Mouse (Mus musculus) testis, adult 2 months (tissue): ENCODE data around the gene Tmem204. TPM values are rescaled to one million over a fixed set of nuclear protein-coding genes. Genes with fewer than 3 reads are reported as not detected.

Experiments
- H3K27ac ChIP-seq: fragments of 200-500 bp; 2 replicates; pipeline ENCODE4 v1.5.1; 2012; ENCODE audit warnings: low read depth, low read length; ENCODE audit not compliant: control insufficient read depth, insufficient read depth
- H3K27me3 ChIP-seq: fragments of 200-500 bp; 2 replicates; pipeline ENCODE4 v1.6.1; 2012; ENCODE audit warnings: mild to moderate bottlenecking, low read length, moderate library complexity; ENCODE audit not compliant: control insufficient read depth, insufficient read depth
- H3K36me3 ChIP-seq: fragments of 200-500 bp; 2 replicates; pipeline ENCODE4 v1.6.1; 2012; ENCODE audit warnings: mild to moderate bottlenecking, low read length; ENCODE audit not compliant: control insufficient read depth, insufficient read depth
- H3K4me1 ChIP-seq: fragments of 200-500 bp; 2 replicates; pipeline ENCODE4 v1.6.1; 2012; ENCODE audit warnings: low read length; ENCODE audit not compliant: control insufficient read depth, insufficient read depth
- H3K4me3 ChIP-seq: fragments of 200-500 bp; 2 replicates; pipeline ENCODE4 v1.5.1; 2012; ENCODE audit warnings: low read depth, mild to moderate bottlenecking, low read length, moderate library complexity, mixed read lengths; ENCODE audit not compliant: control insufficient read depth
- CTCF ChIP-seq: fragments of 200-500 bp; IDR thresholded peaks from 2 replicates; pipeline ENCODE4 v1.5.1; 2012; ENCODE audit warnings: low read depth, mild to moderate bottlenecking, inconsistent platforms, low read length, moderate library complexity; ENCODE audit not compliant: control insufficient read depth, insufficient read depth, insufficient replicate concordance
- POLR2A ChIP-seq: fragments of 200-500 bp; IDR thresholded peaks from 2 replicates; pipeline ENCODE4 v1.6.1; 2012; ENCODE audit warnings: low read depth, mild to moderate bottlenecking, inconsistent platforms, low read length, moderate library complexity; ENCODE audit not compliant: control insufficient read depth
- polyA plus RNA-seq: library from polyadenylated mRNA; depleted of rRNA; stranded (reverse); fragments of >200 nt; gene quantifications from 2 replicates; pipeline ENCODE4 v1.2.3, GENCODE M21; 2012

Tmem204 gene
- polyA plus RNA-seq, 1 experiment: 5.2 TPM

DNA sequence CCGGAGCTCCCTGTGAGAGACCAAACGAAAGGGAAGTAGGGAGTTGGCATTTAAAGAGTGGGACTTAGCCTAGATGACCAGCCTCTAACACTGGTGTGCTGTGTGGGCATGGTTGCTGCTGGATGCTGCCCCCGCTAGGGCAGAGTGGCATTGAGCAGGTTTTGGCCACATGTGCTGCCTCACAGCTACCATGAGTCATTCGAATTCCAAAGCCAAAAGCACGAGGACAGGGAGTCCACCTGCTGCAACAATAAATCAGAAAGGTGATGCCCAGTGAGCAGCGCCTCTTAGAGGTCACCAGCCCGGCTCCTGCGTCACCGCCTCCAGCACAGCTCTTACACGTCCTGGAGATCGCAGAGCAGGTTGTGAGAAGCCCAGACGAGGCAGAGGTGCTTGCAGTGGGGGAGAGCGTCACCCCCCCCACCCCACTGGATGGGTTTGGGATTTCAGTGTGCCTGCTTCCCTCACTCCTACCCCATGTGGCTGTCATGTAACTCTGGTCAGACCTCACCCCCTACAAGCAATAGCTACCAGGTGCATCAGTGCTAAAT is 1.5 kb upstream of the Tmem204 start:
- Histone ChIP-seq H3K36me3 (no peaks in the 10 kb centered on the region; the same call in 1 of the 2 replicates), H3K4me3 (no peak overlapping the region), H3K27ac (no peak overlapping the region), H3K27me3 (no peaks in the 10 kb centered on the region), H3K4me1 (peaks cover 4% of the 10 kb centered on the region; the same call in 1 of the 2 replicates)
- no peak; the same call in 1 of the 2 replicates for TF ChIP-seq CTCF

DNA sequence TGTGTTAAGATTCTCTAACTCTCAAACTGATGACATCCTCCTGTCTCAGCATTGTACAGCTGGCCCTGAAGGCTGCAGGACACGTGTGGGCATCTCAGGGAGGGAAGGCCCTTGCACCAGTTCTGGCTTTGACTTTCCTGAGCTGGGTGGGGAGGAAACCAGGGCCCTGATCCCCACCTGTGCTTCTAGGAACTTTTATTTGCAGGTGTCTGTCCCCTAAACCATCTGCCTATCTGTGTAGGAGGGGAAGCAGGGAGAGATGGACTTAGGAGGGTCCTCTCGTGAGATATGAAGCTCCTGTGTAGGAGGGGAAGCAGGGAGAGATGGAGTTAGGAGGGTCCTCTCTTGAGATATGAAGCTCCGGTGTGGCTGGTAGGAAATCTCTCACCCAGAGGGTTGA is 504 bp downstream of the Tmem204 start:
- TF ChIP-seq POLR2A: no peak
- no peak for TF ChIP-seq CTCF
- Histone ChIP-seq H3K27ac (peak overlapping the region; percentile 49; the same call in 1 of the 2 replicates), H3K4me1 (peaks cover 4% of the 10 kb centered on the region; the same call in 1 of the 2 replicates), H3K36me3 (no peaks in the 10 kb centered on the region; the same call in 1 of the 2 replicates), H3K27me3 (no peaks in the 10 kb centered on the region), H3K4me3 (no peak overlapping the region)

DNA sequence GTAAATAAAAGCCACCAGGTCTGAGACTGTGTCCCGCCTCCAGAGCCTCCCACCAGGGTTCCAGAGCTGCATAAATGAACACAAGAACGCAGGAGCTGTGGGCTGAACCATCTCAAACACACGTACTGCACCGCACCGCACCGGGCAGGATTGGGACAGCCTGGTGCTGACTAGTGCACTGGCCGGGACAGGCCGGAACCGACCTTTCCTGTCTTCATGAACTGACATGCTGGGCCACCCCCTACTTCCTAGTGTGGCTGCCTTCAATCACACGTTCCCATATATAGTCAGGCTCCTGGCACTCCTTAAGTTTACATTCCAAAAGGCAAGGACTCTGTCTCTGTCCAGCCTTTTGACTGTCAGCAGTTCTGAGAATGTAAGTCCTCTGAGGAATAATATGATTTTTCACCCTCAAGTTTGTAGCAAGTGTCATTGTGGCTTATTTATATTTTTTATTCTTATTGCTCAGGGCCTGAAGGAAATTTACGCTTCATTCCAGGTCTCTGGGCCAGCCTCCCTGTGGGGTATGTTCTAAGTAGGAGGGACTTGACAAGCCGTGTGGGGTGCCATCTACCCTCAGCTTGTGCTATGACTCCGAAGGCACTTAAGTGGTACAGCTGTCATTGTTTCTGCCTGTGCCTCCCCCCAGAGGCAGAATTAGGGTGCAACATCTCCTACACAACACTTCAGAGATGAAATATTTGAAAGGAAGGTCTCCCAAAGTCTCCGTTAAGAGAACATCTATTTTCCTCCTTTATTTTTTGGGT is 1.1 kb downstream of the Tmem204 start:
- H3K4me3 ChIP-seq: no peak overlapping the region
- no peaks in the 10 kb centered on the region; the same call in 1 of the 2 replicates for H3K36me3 ChIP-seq
- no peak overlapping the region; the same call in 1 of the 2 replicates for H3K27ac ChIP-seq
- peaks cover 4% of the 10 kb centered on the region; the same call in 1 of the 2 replicates for H3K4me1 ChIP-seq
- no peaks in the 10 kb centered on the region for H3K27me3 ChIP-seq
- TF ChIP-seq POLR2A: no peak
- TF ChIP-seq CTCF: no peak

DNA sequence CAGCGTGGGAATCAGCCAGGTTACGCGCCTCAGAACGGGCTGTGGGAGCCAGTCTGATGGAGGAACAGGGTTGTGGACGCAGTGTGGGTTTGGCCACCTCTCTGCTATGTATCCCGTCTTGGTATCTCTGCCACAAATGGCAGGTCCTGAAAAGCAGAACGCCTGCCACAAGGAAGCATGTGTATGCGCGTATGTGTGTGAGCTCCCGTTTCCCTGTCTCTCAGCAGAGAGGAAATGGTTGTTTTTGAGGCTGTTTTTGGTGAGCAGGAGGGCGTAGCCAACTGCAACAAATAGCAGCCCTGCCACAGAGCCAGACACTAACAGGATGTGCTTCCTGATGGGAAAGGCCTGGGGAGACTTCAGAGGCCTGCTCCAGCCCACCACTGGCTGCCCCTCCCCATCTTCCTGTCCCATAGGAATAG is 2.4 kb downstream of the Tmem204 start:
- Histone ChIP-seq H3K4me3 (peak overlapping the region; percentile 3), H3K27me3 (no peaks in the 10 kb centered on the region), H3K27ac (peak overlapping the region; percentile 41; the same call in 1 of the 2 replicates), H3K36me3 (no peaks in the 10 kb centered on the region), H3K4me1 (no peaks in the 10 kb centered on the region)
- TF ChIP-seq POLR2A: peak; percentile 31; the same call in 1 of the 2 replicates
- TF ChIP-seq CTCF: no peak

DNA sequence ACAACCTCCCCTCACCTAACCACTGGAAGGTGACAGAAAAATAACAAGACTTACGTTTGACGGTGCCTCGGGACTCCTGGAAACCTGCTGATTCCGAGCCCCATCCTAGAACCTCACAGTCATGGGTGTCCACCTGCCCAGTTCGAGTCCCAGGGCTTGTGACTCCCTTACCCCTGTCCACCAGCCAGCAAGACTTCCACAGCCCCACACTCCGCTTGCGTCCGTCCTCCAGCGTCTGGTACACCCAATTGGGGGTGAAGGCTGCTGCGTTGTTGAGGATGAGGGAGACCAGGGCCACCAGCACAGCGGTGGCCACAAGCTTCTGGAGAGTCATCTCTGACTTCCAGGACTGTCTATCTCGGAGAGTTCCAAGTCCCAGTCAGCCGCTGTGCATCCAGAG is 3.2 kb downstream of the Tmem204 start:
- Histone ChIP-seq H3K27ac (peak overlapping the region; percentile 3; the same call in 1 of the 2 replicates), H3K27me3 (no peaks in the 10 kb centered on the region), H3K4me3 (peak overlapping the region; percentile 3), H3K4me1 (no peaks in the 10 kb centered on the region), H3K36me3 (no peaks in the 10 kb centered on the region)
- TF ChIP-seq CTCF: no peak
- no peak for TF ChIP-seq POLR2A

DNA sequence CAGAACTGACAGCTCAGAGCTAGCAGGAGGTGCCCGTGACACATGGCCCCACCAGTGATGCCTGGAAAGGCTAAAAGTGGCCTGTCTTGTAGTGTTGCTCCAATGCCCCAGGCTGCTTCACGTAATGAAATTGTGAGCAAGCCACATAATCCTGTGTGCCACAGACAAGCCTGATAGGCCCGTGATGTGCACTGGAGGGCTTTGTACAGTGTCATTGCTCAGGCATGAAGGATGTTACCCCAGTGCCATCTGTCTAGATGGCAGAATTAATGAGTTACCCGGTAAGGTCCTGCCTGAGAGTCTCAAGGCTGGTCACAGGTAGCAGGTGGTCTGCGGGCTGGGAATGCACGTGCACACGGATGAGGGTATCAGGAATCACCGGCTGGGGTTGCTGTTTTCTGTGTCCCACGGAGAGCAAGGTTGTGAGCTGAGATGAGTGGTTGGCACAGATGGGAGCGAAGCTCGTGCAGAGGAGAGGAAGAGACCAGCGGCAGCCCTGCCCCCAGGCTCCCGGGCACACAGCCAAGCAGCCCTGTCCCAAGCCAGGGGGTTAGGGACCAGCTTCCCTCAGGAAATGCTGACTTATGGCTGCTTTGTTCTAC is 5.5 kb downstream of the Tmem204 start:
- Histone ChIP-seq H3K27ac (no peak overlapping the region), H3K27me3 (no peaks in the 10 kb centered on the region), H3K4me3 (no peak overlapping the region), H3K36me3 (no peaks in the 10 kb centered on the region), H3K4me1 (no peaks in the 10 kb centered on the region)
- TF ChIP-seq POLR2A: no peak
- no peak for TF ChIP-seq CTCF

DNA sequence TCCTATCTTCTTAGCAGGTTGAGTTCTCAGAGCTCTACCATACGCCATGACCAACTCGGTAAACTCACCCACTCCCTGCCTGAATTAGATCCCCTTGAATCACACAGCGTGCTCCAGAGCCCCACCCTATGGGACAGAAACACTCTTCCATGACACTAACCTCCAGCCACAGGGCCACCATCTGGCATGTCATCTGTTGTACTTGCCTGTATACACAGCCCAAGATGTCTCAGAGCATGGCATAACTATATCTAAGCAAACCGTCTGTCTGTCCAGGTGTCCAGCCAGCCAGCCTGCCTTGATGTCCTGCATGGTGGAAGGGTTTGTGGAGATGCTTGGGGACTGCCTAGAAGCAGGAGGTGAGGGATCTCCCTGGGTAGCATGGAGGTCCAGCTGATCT is 6.5 kb downstream of the Tmem204 start:
- TF ChIP-seq POLR2A (no peak), CTCF (no peak)
- Histone ChIP-seq H3K4me3 (no peak overlapping the region), H3K36me3 (no peaks in the 10 kb centered on the region)

More for the DNA sequence above, 6.5 kb downstream of the Tmem204 start:
- Histone ChIP-seq H3K27ac (no peak overlapping the region), H3K27me3 (no peaks in the 10 kb centered on the region), H3K4me1 (no peaks in the 10 kb centered on the region)
